Mouse (Mus musculus): ENCODE data around the gene Il2rb. TPM values are rescaled to one million over a fixed set of nuclear protein-coding genes. Genes with fewer than 3 reads are reported as not detected.

Gene Il2rb
- total and polyA plus RNA-seq, 3 experiments: 0.04 TPM; not detected in 2

- no peak for TF ChIP-seq POLR2AphosphoS2 (IDR thresholded peaks at IDR 0.05; ENCODE audit: low read length)
- no peak for TF ChIP-seq GABPA (IDR thresholded peaks at IDR 0.05; ENCODE audit: low read depth, low read length)
- TF ChIP-seq NRF1 (IDR thresholded peaks at IDR 0.05; ENCODE audit: insufficient read depth, low read depth, low read length, poor library complexity, severe bottlenecking): no peak
- no peak for TF ChIP-seq TCF12 (IDR thresholded peaks at IDR 0.05; ENCODE audit: low read depth, low read length)
- no peak for TF ChIP-seq MYC (IDR thresholded peaks at IDR 0.05; ENCODE audit: low read depth, low read length)
- no peak for TF ChIP-seq ZMIZ1 (IDR thresholded peaks at IDR 0.05; ENCODE audit: low read depth, low read length)
- TF ChIP-seq CHD1 (IDR thresholded peaks at IDR 0.05; ENCODE audit: low read depth, low read length): no peak
- TF ChIP-seq ZKSCAN1 (IDR thresholded peaks at IDR 0.05; ENCODE audit: low read depth, low read length): no peak
- no peak for TF ChIP-seq MYB (IDR thresholded peaks at IDR 0.05; ENCODE audit: low read depth, low read length)
- no peak for TF ChIP-seq MAZ (IDR thresholded peaks at IDR 0.05; ENCODE audit: low read depth, low read length)
- no peak for TF ChIP-seq POLR2AphosphoS5 (IDR thresholded peaks at IDR 0.05; ENCODE audit: borderline replicate concordance, low read depth, low read length)
- TF ChIP-seq CTCF (IDR thresholded peaks at IDR 0.05 in 2 of 3, conservative IDR thresholded peaks at IDR 0.05 in 1 of 3; ENCODE audit: control insufficient read depth in 1 of 3, insufficient read depth in 1 of 3, low read depth in 2 of 3, low read length in 3 of 3, poor library complexity in 1 of 3, severe bottlenecking in 1 of 3): no peak
- no peak for TF ChIP-seq HCFC1 (IDR thresholded peaks at IDR 0.05; ENCODE audit: low read depth, low read length)
- TF ChIP-seq USF2 (IDR thresholded peaks at IDR 0.05; ENCODE audit: borderline replicate concordance in 1 of 2, insufficient read depth in 1 of 2, low read depth in 1 of 2, low read length in 2 of 2): no peak
- no peak for TF ChIP-seq BHLHE40 (IDR thresholded peaks at IDR 0.05; ENCODE audit: borderline replicate concordance, low read depth, low read length)
- Histone ChIP-seq H3K79me2 (ENCODE audit: control insufficient read depth, insufficient read depth, low read length, poor library complexity) (no peaks in the 10 kb centered on the region), H3K9me3 (replicated peaks; ENCODE audit: insufficient read depth, low read length) (no peaks in the 10 kb centered on the region), H3K9ac (ENCODE audit: control insufficient read depth, low read depth, low read length, poor library complexity, severe bottlenecking) (no peak within 1 kb of the TSS), H3K27me3 (ENCODE audit: control insufficient read depth in 1 of 2, insufficient read depth in 2 of 2, low read length in 2 of 2) (peaks cover 0 to 12% of the 10 kb centered on the region in 2 experiments; a peak in 3 of 4 replicates), H3K4me1 (ENCODE audit: control insufficient read depth in 1 of 2, insufficient read depth in 2 of 2, low read length in 2 of 2) (no peaks in the 10 kb centered on the region), H3K27ac (ENCODE audit: control insufficient read depth, low read depth, low read length) (no peak within 1 kb of the TSS), H3K36me3 (ENCODE audit: control insufficient read depth in 1 of 2, insufficient read depth in 2 of 2, low read length in 2 of 2) (no peaks in the 10 kb centered on the region), H3K4me3 (ENCODE audit: control insufficient read depth in 1 of 2, insufficient read depth in 1 of 2, low read depth in 2 of 2, low read length in 2 of 2) (no peak within 1 kb of the TSS)
- DNase-seq (ENCODE audit: low read depth, low spot score): no peak
Observed at GRCm38 (mm10) chr15:78468379-78468937, 26.6 kb downstream of the Il2rb start, which contains the start of gene Tmprss6. Gene Tmprss6 (minus strand): TSS chr15:78468634.

GRCm38 (mm10) chr15:78467570-78467969 lies 27.5 kb downstream of the Il2rb start:
- TF ChIP-seq BHLHE40 (IDR thresholded peaks at IDR 0.05; ENCODE audit: borderline replicate concordance, low read depth, low read length) (no peak), ZNF384 (IDR thresholded peaks at IDR 0.05; ENCODE audit: low read depth, low read length) (no peak), MXI1 (IDR thresholded peaks at IDR 0.05; ENCODE audit: low read depth, low read length) (no peak), RCOR1 (IDR thresholded peaks at IDR 0.05; ENCODE audit: low read depth, low read length) (no peak), TCF12 (IDR thresholded peaks at IDR 0.05; ENCODE audit: low read depth, low read length) (no peak), E2F4 (IDR thresholded peaks at IDR 0.05; ENCODE audit: borderline replicate concordance, low read depth, low read length) (no peak), MAX (IDR thresholded peaks at IDR 0.05; ENCODE audit: low read length) (no peak), POLR2AphosphoS2 (IDR thresholded peaks at IDR 0.05; ENCODE audit: low read length) (no peak), USF1 (IDR thresholded peaks at IDR 0.05; ENCODE audit: low read depth, low read length) (no peak)
- H3K9ac ChIP-seq (ENCODE audit: control insufficient read depth, low read depth, low read length, poor library complexity, severe bottlenecking): no peak overlapping the region

More at GRCm38 (mm10) chr15:78467570-78467969, 27.5 kb downstream of the Il2rb start:
- Histone ChIP-seq H3K4me3 (ENCODE audit: control insufficient read depth in 1 of 2, insufficient read depth in 1 of 2, low read depth in 2 of 2, low read length in 2 of 2) (no peak overlapping the region), H3K79me2 (ENCODE audit: control insufficient read depth, insufficient read depth, low read length, poor library complexity) (no peaks in the 10 kb centered on the region), H3K36me3 (ENCODE audit: control insufficient read depth in 1 of 2, insufficient read depth in 2 of 2, low read length in 2 of 2) (no peaks in the 10 kb centered on the region), H3K4me1 (ENCODE audit: control insufficient read depth in 1 of 2, insufficient read depth in 2 of 2, low read length in 2 of 2) (no peaks in the 10 kb centered on the region), H3K9me3 (replicated peaks; ENCODE audit: insufficient read depth, low read length) (no peaks in the 10 kb centered on the region), H3K27ac (ENCODE audit: control insufficient read depth, low read depth, low read length) (no peak overlapping the region), H3K27me3 (ENCODE audit: control insufficient read depth in 1 of 2, insufficient read depth in 2 of 2, low read length in 2 of 2) (peaks cover 0 to 12% of the 10 kb centered on the region in 2 experiments; a peak in 3 of 4 replicates)
- no peak for DNase-seq (ENCODE audit: low read depth, low spot score)

Data from MEL (cell line).